Mouse (Mus musculus) heart, postnatal 36 days (tissue): ENCODE results near the gene Krtap14. TPM values are rescaled to one million over a fixed set of nuclear protein-coding genes. Genes with fewer than 3 reads are reported as not detected.

Source experiments
- DNase-seq, 2 experiments: peaks; one replicate each; pipeline ENCODE4 v3.0.0; 2021 to 2022
- intact Hi-C: fragments of 180-260 bp; cut with DNase I; formaldehyde crosslinking; loops from one replicate; pipeline ENCODE4 v1.15.1; 2025
- total RNA-seq, 2 experiments: library from RNA; stranded (reverse); gene quantifications; 2 replicates each; pipeline ENCODE4 v1.2.3; 2021

Gene Krtap14
- total RNA-seq = not detected

GRCm38 (mm10) chr16:88826095-88826652 lies at the start of gene Krtap14:
Gene Krtap14 (minus strand): TSS chr16:88826145.
- intact Hi-C loops = no loop called here
- DNase-seq = no peak

GRCm38 (mm10) chr16:88874169-88874568 lies 48.2 kb upstream of the Krtap14 start, which contains the start of gene Krtap19-2:
Gene Krtap19-2 (minus strand): TSS chr16:88874269.
- intact Hi-C loops = no loop called here
- no peak for DNase-seq

- DNase-seq = no peak
- intact Hi-C loops = no loop called here
Measured at GRCm38 (mm10) chr16:88869311-88869710, 43.4 kb upstream of the Krtap14 start, which contains the start of gene Krtap19-1. Gene Krtap19-1 (minus strand): TSS chr16:88869411.

- intact Hi-C loops = no loop called here
- no peak for DNase-seq
Measured at GRCm38 (mm10) chr16:88864887-88865407, 39.0 kb upstream of the Krtap14 start.

GRCm38 (mm10) chr16:88851450-88851849 lies 25.5 kb upstream of the Krtap14 start:
- intact Hi-C loops = no loop called here
- no peak for DNase-seq

- no peak for DNase-seq
- intact Hi-C loops = no loop called here
Measured at GRCm38 (mm10) chr16:88848558-88848957, 22.6 kb upstream of the Krtap14 start.

- no peak for DNase-seq
- intact Hi-C loops = no loop called here
Measured at GRCm38 (mm10) chr16:88847363-88847762, 21.4 kb upstream of the Krtap14 start.

GRCm38 (mm10) chr16:88826978-88827377 lies 1.0 kb upstream of the Krtap14 start:
- DNase-seq = no peak
- intact Hi-C loops = no loop called here

GRCm38 (mm10) chr16:88823736-88824135 lies 2.2 kb downstream of the Krtap14 start:
- no peak for DNase-seq

GRCm38 (mm10) chr16:88820066-88820465 lies 5.9 kb downstream of the Krtap14 start, which contains the start of gene Krtap15:
Gene Krtap15 (plus strand): TSS chr16:88820215.
- intact Hi-C loops = no loop called here
- DNase-seq = no peak

More at GRCm38 (mm10) chr16:88823736-88824135, 2.2 kb downstream of the Krtap14 start:
- intact Hi-C loops = no loop called here

- intact Hi-C loops = no loop called here
- no peak for DNase-seq
Measured at GRCm38 (mm10) chr16:88811827-88812226, 14.1 kb downstream of the Krtap14 start, which contains the start of gene Gm20741. Gene Gm20741 (minus strand): TSS chr16:88812220.

GRCm38 (mm10) chr16:88786786-88787185 lies 39.2 kb downstream of the Krtap14 start:
- intact Hi-C loops = no loop called here
- no peak for DNase-seq

- intact Hi-C loops = no loop called here
- DNase-seq = no peak
Measured at GRCm38 (mm10) chr16:88777596-88777995, 48.3 kb downstream of the Krtap14 start, which contains the start of gene Gm5965. Gene Gm5965 (plus strand): TSS chr16:88777896.

- no peak for DNase-seq
- intact Hi-C loops = no loop called here
Measured at GRCm38 (mm10) chr16:88774106-88774505, 51.8 kb downstream of the Krtap14 start, which contains the start of gene 2310057N15Rik. Gene 2310057N15Rik (minus strand): TSS chr16:88774206.

Other genes starting within 250 kb of the Krtap14 start
- not detected for gene Krtap24-1, start 213.9 kb downstream of the Krtap14 start, total RNA-seq
- not detected for gene 2310079G19Rik, start 198.5 kb downstream of the Krtap14 start, total RNA-seq
- not detected for gene Krtap26-1, start 178.3 kb downstream of the Krtap14 start, total RNA-seq
- gene Krtap27-1, start 154.5 kb downstream of the Krtap14 start, total RNA-seq = not detected
- not detected for gene 2310061N02Rik, start 118.2 kb downstream of the Krtap14 start, total RNA-seq
- not detected for gene Krtap13-1, start 97.3 kb downstream of the Krtap14 start, total RNA-seq
- gene Krtap13, start 74.5 kb downstream of the Krtap14 start, total RNA-seq = not detected
- gene 2310034C09Rik, start 67.3 kb downstream of the Krtap14 start, total RNA-seq = not detected
- not detected for gene 2310057N15Rik, start 51.9 kb downstream of the Krtap14 start, total RNA-seq
- not detected for gene Gm5965, start 48.2 kb downstream of the Krtap14 start, total RNA-seq
- not detected for gene Gm20741, start 13.9 kb downstream of the Krtap14 start, total RNA-seq
- gene Krtap15, start 5.9 kb downstream of the Krtap14 start, total RNA-seq = not detected
- gene Krtap19-1, start 43.3 kb upstream of the Krtap14 start, total RNA-seq = not detected
- gene Krtap19-2, start 48.1 kb upstream of the Krtap14 start, total RNA-seq = not detected
- gene Krtap19-3, start 51.9 kb upstream of the Krtap14 start, total RNA-seq = not detected
- not detected for gene Krtap19-4, start 58.9 kb upstream of the Krtap14 start, total RNA-seq
- gene Krtap19-5, start 70.3 kb upstream of the Krtap14 start, total RNA-seq = not detected
- gene Krtap19-9b, start 106.1 kb upstream of the Krtap14 start, total RNA-seq = not detected
- gene Krtap16-3, start 136.7 kb upstream of the Krtap14 start, total RNA-seq = not detected
- not detected for gene Krtap22-2, start 184.6 kb upstream of the Krtap14 start, total RNA-seq
- not detected for gene Gm10229, start 189.1 kb upstream of the Krtap14 start, total RNA-seq
- not detected for gene Krtap6-1, start 205.6 kb upstream of the Krtap14 start, total RNA-seq
- gene Gm10228, start 215.3 kb upstream of the Krtap14 start, total RNA-seq = not detected
- gene Krtap6-5, start 221.7 kb upstream of the Krtap14 start, total RNA-seq = not detected
- gene 1110025L11Rik, start 237.9 kb upstream of the Krtap14 start, total RNA-seq = not detected